Mouse (Mus musculus): ENCODE data around the gene Zc2hc1c. TPM values are rescaled to one million over a fixed set of nuclear protein-coding genes. Genes with fewer than 3 reads are reported as not detected.
"Not testable (repeated sequence)": the region's sequence is repeated elsewhere in the genome, so short reads cannot be mapped to it uniquely, and the experiment has no call there.

Zc2hc1c gene
- total and polyA plus RNA-seq, 2 experiments, result 0.48 to 0.92 TPM

DNA sequence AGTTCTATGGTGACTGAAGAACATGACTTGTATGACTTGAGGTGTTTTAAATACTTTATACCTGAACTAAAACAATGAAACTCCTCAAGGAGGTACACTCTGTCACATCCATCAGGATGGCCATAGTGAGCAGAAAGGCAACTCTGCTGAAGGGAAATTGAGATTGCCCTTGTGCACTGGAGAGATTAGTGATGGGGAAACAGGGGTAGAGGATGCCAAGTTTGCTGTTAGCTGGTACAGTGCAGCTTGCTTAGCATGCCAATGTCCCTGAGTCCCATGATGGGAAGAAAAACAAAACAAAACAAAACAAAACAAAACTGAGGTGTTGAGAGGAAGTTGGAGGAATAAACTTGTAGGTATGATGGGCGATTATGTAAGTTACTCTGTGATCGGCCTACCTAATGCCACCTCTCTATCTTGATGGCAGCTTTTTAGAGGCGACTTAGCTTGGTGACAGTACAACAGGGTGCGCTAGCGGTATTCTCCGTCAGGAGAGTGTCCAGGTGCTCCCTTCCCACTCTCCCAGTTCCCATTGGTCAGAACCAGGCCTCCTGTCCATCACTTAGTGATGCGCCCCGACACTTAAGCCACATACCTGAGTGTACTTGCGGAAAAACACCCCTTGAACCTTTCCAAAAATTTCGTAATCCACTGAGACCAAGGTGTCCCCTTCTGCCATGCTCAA lies 8.9 kb upstream of the Zc2hc1c start:
- peak; percentile 71 for DNase-seq (ENCODE audit: extremely low read depth, low read depth, low spot score)
- Histone ChIP-seq H3K36me3 (ENCODE audit: control insufficient read depth, insufficient read depth, low read length) (peaks cover 4% of the 10 kb centered on the region; the same call in 1 of the 2 replicates), H3K27ac (replicated peaks; ENCODE audit: insufficient read depth, low read depth, low read length) (peak overlapping the region; percentile 79), H3K27me3 (ENCODE audit: control insufficient read depth, insufficient read depth, low read length) (no peaks in the 10 kb centered on the region), H3K4me3 (ENCODE audit: insufficient read depth, low read depth, low read length) (peak overlapping the region; percentile 97), H3K79me2 (ENCODE audit: control insufficient read depth, insufficient read depth, low read length) (no peaks in the 10 kb centered on the region), H3K9ac (ENCODE audit: low read depth, low read length) (peak overlapping the region; percentile 95), H3K4me1 (ENCODE audit: control insufficient read depth, insufficient read depth, low read length) (peaks cover 4% of the 10 kb centered on the region; the same call in 1 of the 2 replicates)
- WGBS, result 4% methylated on average over 10 of the region's 10 CpGs
- no peak for TF ChIP-seq CTCF (IDR thresholded peaks at IDR 0.05; ENCODE audit: low read depth, low read length)
- no peak for TF ChIP-seq POLR2A (IDR thresholded peaks at IDR 0.05; ENCODE audit: extremely low read depth, insufficient read depth, low read length)

DNA sequence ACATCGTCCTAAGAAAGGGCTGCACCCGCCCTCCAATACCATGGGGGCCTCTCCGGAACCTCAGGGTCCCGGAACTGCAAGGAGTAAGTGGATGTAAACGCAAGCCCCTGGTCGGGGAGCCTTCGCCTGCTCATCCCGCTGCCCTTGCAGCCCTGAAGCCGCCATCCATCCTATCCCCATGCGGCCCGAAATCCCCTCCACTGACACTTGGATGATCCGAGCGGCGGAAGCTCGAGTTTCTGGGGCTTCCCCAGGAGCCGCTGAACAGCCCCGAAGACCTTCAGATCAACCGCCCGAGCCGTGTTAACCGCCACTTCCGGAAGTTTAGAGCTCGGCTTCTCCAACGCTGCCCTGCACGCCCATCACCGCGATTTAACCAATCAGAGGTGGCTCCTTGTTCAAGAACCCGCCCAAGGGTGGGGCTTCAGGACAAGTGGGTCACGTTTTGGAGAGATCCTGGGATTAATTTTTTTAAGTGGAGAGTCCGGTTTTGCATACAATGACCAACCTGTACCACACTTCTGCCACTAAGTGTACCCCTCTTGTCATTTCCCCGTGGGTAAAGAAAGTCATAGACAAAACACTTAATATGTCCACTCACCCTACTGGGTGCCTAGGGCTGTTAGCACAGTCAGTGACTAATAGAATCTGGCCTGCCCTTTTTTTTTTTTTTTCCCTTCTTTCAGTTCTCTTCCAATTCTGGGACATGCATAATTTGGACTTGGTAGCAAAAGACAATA lies 8.1 kb upstream of the Zc2hc1c start:
- Histone ChIP-seq H3K27ac (replicated peaks; ENCODE audit: insufficient read depth, low read depth, low read length) (peak overlapping the region; percentile 79), H3K27me3 (ENCODE audit: control insufficient read depth, insufficient read depth, low read length) (no peaks in the 10 kb centered on the region), H3K4me3 (ENCODE audit: insufficient read depth, low read depth, low read length) (peak overlapping the region; percentile 97), H3K4me1 (ENCODE audit: control insufficient read depth, insufficient read depth, low read length) (peaks cover 4% of the 10 kb centered on the region; the same call in 1 of the 2 replicates), H3K79me2 (ENCODE audit: control insufficient read depth, insufficient read depth, low read length) (no peaks in the 10 kb centered on the region), H3K9ac (ENCODE audit: low read depth, low read length) (peak overlapping the region; percentile 95), H3K36me3 (ENCODE audit: control insufficient read depth, insufficient read depth, low read length) (no peaks in the 10 kb centered on the region)
- TF ChIP-seq CTCF (IDR thresholded peaks at IDR 0.05; ENCODE audit: low read depth, low read length) (no peak), POLR2A (IDR thresholded peaks at IDR 0.05; ENCODE audit: extremely low read depth, insufficient read depth, low read length) (peak; percentile 36; the same call in 1 of the 2 replicates)
- DNase-seq (ENCODE audit: extremely low read depth, low read depth, low spot score), result peak; percentile 91
- under 1% methylated on average over 31 of the region's 31 CpGs for WGBS

DNA sequence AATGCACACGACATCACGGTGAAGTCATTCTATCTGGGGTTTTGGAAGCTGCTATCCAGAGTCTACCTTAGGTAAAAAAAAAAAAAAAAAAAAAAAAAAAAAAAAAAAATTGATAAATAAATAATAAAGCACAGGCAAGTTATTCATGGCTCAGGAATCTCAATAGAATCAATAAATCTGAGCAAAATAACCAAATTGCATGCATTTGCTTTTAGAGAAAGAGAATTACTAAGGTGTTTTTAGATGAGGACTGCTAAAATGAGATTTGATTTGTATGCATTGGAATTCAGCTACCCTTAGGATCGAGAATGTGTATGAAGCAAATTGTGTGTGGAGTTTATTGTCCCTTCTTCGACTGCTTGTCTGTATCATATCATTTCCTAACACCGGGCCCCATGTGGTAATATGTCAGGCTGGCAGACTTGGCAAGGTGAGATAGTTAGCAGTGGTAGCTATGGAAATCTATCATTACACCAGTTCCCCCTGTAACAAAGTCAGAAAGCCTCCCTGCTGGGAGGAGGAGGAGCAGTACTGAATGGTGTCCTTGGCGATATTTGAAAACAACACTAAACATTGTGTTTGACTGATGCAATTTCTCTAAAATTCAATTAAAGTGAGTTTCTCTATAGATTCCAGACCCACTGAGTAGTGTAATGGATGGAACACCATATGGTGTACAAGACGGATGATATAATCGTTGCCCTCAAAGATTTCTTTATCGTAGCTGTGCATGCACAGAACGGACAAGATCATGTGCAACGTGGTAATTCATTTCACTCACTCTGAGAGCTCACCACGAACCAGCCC lies 7.3 kb upstream of the Zc2hc1c start:
- Histone ChIP-seq H3K27me3 (ENCODE audit: control insufficient read depth, insufficient read depth, low read length) (no peaks in the 10 kb centered on the region), H3K36me3 (ENCODE audit: control insufficient read depth, insufficient read depth, low read length) (no peaks in the 10 kb centered on the region), H3K4me3 (ENCODE audit: insufficient read depth, low read depth, low read length) (no peak overlapping the region), H3K4me1 (ENCODE audit: control insufficient read depth, insufficient read depth, low read length) (peaks cover 4% of the 10 kb centered on the region; the same call in 1 of the 2 replicates), H3K79me2 (ENCODE audit: control insufficient read depth, insufficient read depth, low read length) (no peaks in the 10 kb centered on the region), H3K27ac (replicated peaks; ENCODE audit: insufficient read depth, low read depth, low read length) (no peak overlapping the region), H3K9ac (ENCODE audit: low read depth, low read length) (no peak overlapping the region)
- DNase-seq (ENCODE audit: extremely low read depth, low read depth, low spot score), result no peak
- TF ChIP-seq POLR2A (IDR thresholded peaks at IDR 0.05; ENCODE audit: extremely low read depth, insufficient read depth, low read length) (no peak), CTCF (IDR thresholded peaks at IDR 0.05; ENCODE audit: low read depth, low read length) (no peak)
- WGBS, result 72% methylated on average over 12 of the region's 12 CpGs

DNA sequence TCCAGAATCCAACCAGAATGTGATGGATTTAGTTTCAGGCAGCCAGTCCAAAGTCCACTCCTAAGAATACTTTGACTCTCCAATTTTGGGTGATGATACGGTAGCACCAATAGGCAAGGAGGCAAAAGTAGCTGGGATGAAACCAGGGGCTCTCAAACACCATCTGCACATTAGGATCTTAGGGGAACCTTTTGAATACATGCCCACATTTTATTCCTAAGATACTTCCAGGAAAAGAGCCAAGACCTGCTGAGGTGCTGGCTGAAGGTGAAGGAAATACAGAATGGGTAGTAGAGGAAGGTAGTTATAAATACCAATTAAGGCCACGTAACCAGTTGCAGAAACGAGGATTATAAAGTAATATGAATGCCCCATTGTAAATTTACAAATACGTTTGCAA lies 6.6 kb upstream of the Zc2hc1c start:
- not testable (repeated sequence) for DNase-seq (ENCODE audit: extremely low read depth, low read depth, low spot score); H3K4me3 ChIP-seq (ENCODE audit: insufficient read depth, low read depth, low read length); H3K36me3 ChIP-seq (ENCODE audit: control insufficient read depth, insufficient read depth, low read length); H3K27ac ChIP-seq (replicated peaks; ENCODE audit: insufficient read depth, low read depth, low read length); H3K79me2 ChIP-seq (ENCODE audit: control insufficient read depth, insufficient read depth, low read length); H3K27me3 ChIP-seq (ENCODE audit: control insufficient read depth, insufficient read depth, low read length); H3K4me1 ChIP-seq (ENCODE audit: control insufficient read depth, insufficient read depth, low read length); H3K9ac ChIP-seq (ENCODE audit: low read depth, low read length)
- 67% methylated on average over 2 of the region's 4 CpGs for WGBS

DNA sequence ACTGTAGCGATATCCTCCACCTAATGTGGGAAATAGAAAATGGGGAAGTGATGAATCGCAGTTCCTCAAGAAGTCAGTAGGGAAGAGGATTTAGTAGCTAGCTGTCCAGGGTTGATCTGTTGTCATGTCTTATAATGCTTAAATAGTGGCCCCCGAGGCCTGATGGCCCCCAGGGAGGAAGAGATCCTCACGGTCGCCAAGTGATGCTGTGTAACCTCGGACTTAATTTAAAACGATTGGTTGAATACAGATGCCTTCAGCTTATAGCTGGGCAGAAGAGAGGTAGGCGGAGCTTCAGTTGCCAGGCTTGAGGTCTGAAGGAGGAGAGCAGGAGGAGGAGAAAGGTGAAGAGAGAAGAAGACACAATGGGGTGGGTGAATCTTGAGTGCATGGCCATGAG lies 4.1 kb upstream of the Zc2hc1c start:
- Histone ChIP-seq H3K36me3 (ENCODE audit: control insufficient read depth, insufficient read depth, low read length) (no peaks in the 10 kb centered on the region), H3K27ac (replicated peaks; ENCODE audit: insufficient read depth, low read depth, low read length) (no peak overlapping the region), H3K79me2 (ENCODE audit: control insufficient read depth, insufficient read depth, low read length) (no peaks in the 10 kb centered on the region), H3K4me1 (ENCODE audit: control insufficient read depth, insufficient read depth, low read length) (peaks cover 5% of the 10 kb centered on the region; the same call in 1 of the 2 replicates), H3K4me3 (ENCODE audit: insufficient read depth, low read depth, low read length) (no peak overlapping the region), H3K9ac (ENCODE audit: low read depth, low read length) (no peak overlapping the region), H3K27me3 (ENCODE audit: control insufficient read depth, insufficient read depth, low read length) (no peaks in the 10 kb centered on the region)
- DNase-seq (ENCODE audit: extremely low read depth, low read depth, low spot score), result no peak
- TF ChIP-seq CTCF (IDR thresholded peaks at IDR 0.05; ENCODE audit: low read depth, low read length) (no peak), POLR2A (IDR thresholded peaks at IDR 0.05; ENCODE audit: extremely low read depth, insufficient read depth, low read length) (no peak)
- 69% methylated on average over 8 of the region's 8 CpGs for WGBS
